Mouse (Mus musculus): ENCODE measurements around the gene Mpg.

- TF ChIP-seq POLR2A (IDR thresholded peaks at IDR 0.05; ENCODE audit: insufficient read depth, low read depth, low read length) (no peak), CTCF (IDR thresholded peaks at IDR 0.05; ENCODE audit: insufficient read depth, low read depth, low read length) (no peak)
These were observed 30.3 kb upstream of the Mpg start for GRCm38 (mm10) chr11:32195867-32196540.
